Mouse (Mus musculus): ENCODE data around the gene Lipa.

GRCm38 (mm10) chr19:34551981-34552380 is 24.7 kb upstream of the Lipa start:
- TF ChIP-seq MAX (IDR thresholded peaks at IDR 0.05): no peak
- TF ChIP-seq CTCF (IDR thresholded peaks at IDR 0.05; ENCODE audit: control insufficient read depth, insufficient read depth, insufficient read length): no peak
- TF ChIP-seq CEBPB (IDR thresholded peaks at IDR 0.05; ENCODE audit: low read depth): no peak
